Mouse (Mus musculus) bone marrow, adult 2 months (tissue): ENCODE data around the gene Eif6.

Source experiments
- CTCF ChIP-seq: fragments of 200-500 bp; IDR thresholded peaks from 2 replicates; pipeline ENCODE4 v1.5.1; 2011; ENCODE audit warnings: low read length, control low read depth; ENCODE audit not compliant: control insufficient read depth, insufficient read depth
- POLR2A ChIP-seq: fragments of 200-500 bp; IDR thresholded peaks from 2 replicates; pipeline ENCODE4 v1.6.1; 2011; ENCODE audit warnings: low read depth, mild to moderate bottlenecking, control low read depth, low read length, borderline replicate concordance; ENCODE audit not compliant: control insufficient read depth

DNA sequence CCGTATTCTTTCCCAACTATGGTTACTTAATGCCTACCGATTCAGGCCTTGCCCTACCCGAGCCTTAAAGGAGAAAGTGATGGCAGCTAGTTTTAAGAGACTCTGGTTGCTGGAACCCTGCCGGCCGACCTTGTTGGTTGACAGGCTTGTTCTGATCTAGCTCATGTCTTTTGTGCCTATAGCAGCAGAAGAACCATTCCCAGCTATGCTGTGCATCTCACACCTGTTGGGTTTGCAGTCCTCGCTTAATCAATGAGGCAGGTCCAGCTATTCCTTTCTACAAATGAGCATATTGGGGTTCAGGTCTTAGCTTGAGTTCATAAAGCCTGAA, 20.8 kb downstream of the Eif6 start:
- no peak for TF ChIP-seq CTCF
- no peak for TF ChIP-seq POLR2A
